Mouse (Mus musculus) bone marrow, adult 2 months (tissue): ENCODE measurements around the gene Carmil2.

Experiments used
- CTCF ChIP-seq: fragments of 200-500 bp; IDR thresholded peaks from 2 replicates; pipeline ENCODE4 v1.5.1; 2011; ENCODE audit warnings: low read length, control low read depth; ENCODE audit not compliant: control insufficient read depth, insufficient read depth
- POLR2A ChIP-seq: fragments of 200-500 bp; IDR thresholded peaks from 2 replicates; pipeline ENCODE4 v1.6.1; 2011; ENCODE audit warnings: low read depth, mild to moderate bottlenecking, control low read depth, low read length, borderline replicate concordance; ENCODE audit not compliant: control insufficient read depth

GRCm38 (mm10) chr8:105727397-105728124, 41.5 kb downstream of the Carmil2 start:
- TF ChIP-seq POLR2A: no peak
- TF ChIP-seq CTCF: no peak
